Mouse (Mus musculus): ENCODE results near the gene Ppid. TPM values are rescaled to one million over a fixed set of nuclear protein-coding genes. Genes with fewer than 3 reads are reported as not detected.

Gene Ppid
- polyA plus RNA-seq, 1 experiment from 2014 or later = 85.6 TPM

DNA sequence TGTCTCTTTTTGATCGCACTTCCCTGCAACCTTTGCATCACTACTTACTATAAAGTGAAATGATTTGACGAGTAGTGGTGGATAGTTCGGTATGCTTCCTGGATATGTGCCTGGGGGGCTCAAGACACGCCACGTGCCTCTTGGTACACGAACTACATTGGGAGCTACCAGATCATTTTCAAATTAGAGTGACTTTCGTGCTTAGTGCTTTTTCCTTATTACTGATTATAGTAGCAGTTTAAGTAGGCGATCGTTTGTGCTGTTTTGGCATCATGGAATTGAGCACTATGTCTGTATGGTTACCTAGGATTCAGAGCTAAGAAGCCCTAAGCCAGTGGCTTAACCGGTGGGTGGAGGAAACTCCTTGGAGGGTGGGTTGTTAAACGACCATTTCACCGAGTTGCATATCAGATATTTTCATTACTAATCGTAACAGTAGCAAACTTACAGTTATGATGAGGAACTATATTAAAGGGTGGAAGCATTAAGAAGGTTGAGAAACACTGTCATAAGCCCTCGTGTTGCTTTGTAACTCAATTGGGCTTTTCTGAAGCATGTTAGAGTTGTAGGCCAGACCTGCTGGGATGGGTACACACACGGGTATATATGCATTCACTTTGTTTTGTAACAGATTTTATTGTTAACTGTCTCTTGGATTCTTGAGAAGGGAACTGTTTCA is 790 bp downstream of the Ppid start:
- peak overlapping the region; percentile 95 for H3K4me3 ChIP-seq (replicated peaks; ENCODE audit: low read depth, low read length)

DNA sequence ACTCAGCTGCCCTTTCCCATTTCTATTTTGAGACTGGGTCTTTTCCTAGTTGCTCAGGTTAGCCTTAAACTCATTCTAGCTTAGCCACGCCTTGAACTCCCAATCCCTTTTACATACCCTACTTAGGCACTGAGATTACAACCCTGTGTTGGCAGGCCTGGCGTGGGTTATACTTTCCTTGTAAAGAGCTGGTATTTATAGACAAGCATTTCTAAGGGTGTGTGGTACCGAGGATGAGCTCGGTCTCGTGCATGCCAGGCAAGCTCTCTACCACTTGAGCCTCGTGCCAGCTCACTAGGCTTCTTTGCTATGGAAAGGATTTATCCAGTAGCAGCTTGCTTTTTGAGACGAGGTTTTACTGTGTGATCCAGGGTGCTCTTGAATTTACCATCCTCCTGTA is 4.3 kb downstream of the Ppid start:
- no peak overlapping the region for H3K27ac ChIP-seq
- H3K36me3 ChIP-seq (ENCODE audit: insufficient read depth, low read length) = peaks cover 38% of the 10 kb centered on the region
- 92% methylated on average over 7 of the region's 7 CpGs for WGBS
- TF ChIP-seq CTCF (IDR thresholded peaks at IDR 0.05; ENCODE audit: low read depth) = no peak
- H3K9me3 ChIP-seq (replicated peaks; ENCODE audit: low read length) = no peaks in the 10 kb centered on the region
- 0 out of 2 replicates have a peak, but pooled peaks cover 4% of the 10 kb centered on the region for H3K4me1 ChIP-seq (replicated peaks; ENCODE audit: insufficient read depth, low read length)
- no peak overlapping the region for H3K4me2 ChIP-seq (ENCODE audit: low read length)
- no peak for ATAC-seq (replicated peaks; ENCODE audit: low FRiP score, low read depth)
- H3K9ac ChIP-seq (ENCODE audit: low read depth, low read length) = no peak overlapping the region
- DNase-seq (ENCODE audit: low spot score) = no peak
- H3K27me3 ChIP-seq (ENCODE audit: insufficient read depth, low read length) = no peaks in the 10 kb centered on the region
- H3K4me3 ChIP-seq (replicated peaks; ENCODE audit: low read depth, low read length) = no peak overlapping the region

More for the DNA sequence above, 790 bp downstream of the Ppid start:
- H3K27me3 ChIP-seq (ENCODE audit: insufficient read depth, low read length) = no peaks in the 10 kb centered on the region
- peak overlapping the region; percentile 60 for H3K4me2 ChIP-seq (ENCODE audit: low read length)
- DNase-seq (ENCODE audit: low spot score) (no peak), ATAC-seq (replicated peaks; ENCODE audit: low FRiP score, low read depth) (no peak)
- TF ChIP-seq CTCF (IDR thresholded peaks at IDR 0.05; ENCODE audit: low read depth) = no peak
- H3K9ac ChIP-seq (ENCODE audit: low read depth, low read length) = peak overlapping the region; percentile 91
- H3K4me1 ChIP-seq (replicated peaks; ENCODE audit: insufficient read depth, low read length) = 0 out of 2 replicates have a peak, but pooled peaks cover 4% of the 10 kb centered on the region
- no peaks in the 10 kb centered on the region for H3K9me3 ChIP-seq (replicated peaks; ENCODE audit: low read length)
- peak overlapping the region; percentile 86 for H3K27ac ChIP-seq
- peaks cover 17% of the 10 kb centered on the region for H3K36me3 ChIP-seq (ENCODE audit: insufficient read depth, low read length)
- 3% methylated on average over 15 of the region's 15 CpGs for WGBS

DNA sequence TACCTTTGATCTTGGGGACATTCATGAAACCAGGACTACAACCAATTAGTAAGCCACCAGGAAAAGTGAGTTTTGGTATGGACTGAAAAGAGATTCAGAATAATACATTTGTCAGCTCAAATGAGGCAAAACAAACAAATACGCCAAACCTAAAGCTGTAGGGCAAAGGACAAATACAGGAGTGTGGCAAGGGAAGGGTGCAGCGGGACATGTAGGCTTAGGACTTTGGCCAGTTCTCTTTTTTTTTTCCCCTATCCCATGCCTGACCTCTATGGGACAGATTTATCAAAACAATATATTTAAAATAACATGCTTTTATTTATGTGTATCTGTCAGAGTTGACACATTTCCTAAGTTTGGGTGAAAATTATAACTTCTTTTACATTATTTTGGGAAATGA is 18.7 kb downstream of the Ppid start:
- no peak for ATAC-seq (replicated peaks; ENCODE audit: low FRiP score, low read depth)
- DNase-seq (ENCODE audit: low spot score) = no peak
- Histone ChIP-seq H3K9ac (ENCODE audit: low read depth, low read length) (no peak overlapping the region), H3K4me3 (replicated peaks; ENCODE audit: low read depth, low read length) (no peak overlapping the region), H3K27ac (no peak overlapping the region), H3K4me2 (ENCODE audit: low read length) (no peak overlapping the region), H3K9me3 (replicated peaks; ENCODE audit: low read length) (no peaks in the 10 kb centered on the region), H3K36me3 (ENCODE audit: insufficient read depth, low read length) (peaks cover 27% of the 10 kb centered on the region), H3K27me3 (ENCODE audit: insufficient read depth, low read length) (no peaks in the 10 kb centered on the region), H3K4me1 (replicated peaks; ENCODE audit: insufficient read depth, low read length) (no peaks in the 10 kb centered on the region)
- WGBS = 85% methylated on average over 2 of the region's 2 CpGs
- no peak for TF ChIP-seq CTCF (IDR thresholded peaks at IDR 0.05; ENCODE audit: low read depth)

DNA sequence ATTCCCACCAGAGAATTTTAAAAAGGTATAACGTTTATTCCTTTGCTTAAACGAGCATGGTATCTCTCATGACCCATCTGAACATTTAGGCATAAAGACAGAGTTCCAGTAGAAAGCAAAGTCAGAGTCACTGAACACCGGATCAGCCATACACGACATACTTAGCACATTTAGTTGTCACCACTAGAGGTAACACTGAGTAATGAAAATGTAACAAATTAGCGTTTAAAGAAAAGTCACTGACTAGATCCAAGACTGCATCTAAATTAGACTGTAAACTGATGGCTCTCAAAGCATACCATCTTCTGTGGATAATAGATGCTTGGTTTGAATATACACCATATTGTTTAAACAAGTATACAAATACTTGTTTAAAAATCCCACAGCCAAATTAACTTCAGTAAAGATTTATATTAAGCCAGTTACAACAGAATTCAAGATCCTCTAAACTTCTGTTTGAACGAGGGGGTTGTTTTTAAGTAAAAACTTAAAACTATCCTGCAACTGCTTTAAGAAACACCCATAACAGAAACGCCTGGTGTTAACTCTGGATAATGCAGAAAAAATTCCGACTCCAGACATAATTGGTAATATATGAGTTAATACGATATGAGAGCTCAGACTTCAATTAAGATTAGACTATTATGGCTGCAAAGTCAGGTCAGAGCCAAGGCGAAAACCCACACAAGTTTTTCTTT is 36.5 kb downstream of the Ppid start:
- Histone ChIP-seq H3K27ac (no peak overlapping the region), H3K4me1 (replicated peaks; ENCODE audit: insufficient read depth, low read length) (0 out of 2 replicates have a peak, but pooled peaks cover 4% of the 10 kb centered on the region), H3K4me3 (replicated peaks; ENCODE audit: low read depth, low read length) (peak overlapping the region; percentile 73), H3K9me3 (replicated peaks; ENCODE audit: low read length) (no peaks in the 10 kb centered on the region), H3K4me2 (ENCODE audit: low read length) (peak overlapping the region; percentile 72), H3K27me3 (ENCODE audit: insufficient read depth, low read length) (no peaks in the 10 kb centered on the region), H3K9ac (ENCODE audit: low read depth, low read length) (peak overlapping the region; percentile 44), H3K36me3 (ENCODE audit: insufficient read depth, low read length) (peaks cover 10% of the 10 kb centered on the region; the same call in 1 of the 2 replicates)
- DNase-seq (ENCODE audit: low spot score) (peak; percentile 68), ATAC-seq (replicated peaks; ENCODE audit: low FRiP score, low read depth) (no peak)
- 16% methylated on average over 10 of the region's 10 CpGs for WGBS
- TF ChIP-seq CTCF (IDR thresholded peaks at IDR 0.05; ENCODE audit: low read depth) = peak; percentile 58

DNA sequence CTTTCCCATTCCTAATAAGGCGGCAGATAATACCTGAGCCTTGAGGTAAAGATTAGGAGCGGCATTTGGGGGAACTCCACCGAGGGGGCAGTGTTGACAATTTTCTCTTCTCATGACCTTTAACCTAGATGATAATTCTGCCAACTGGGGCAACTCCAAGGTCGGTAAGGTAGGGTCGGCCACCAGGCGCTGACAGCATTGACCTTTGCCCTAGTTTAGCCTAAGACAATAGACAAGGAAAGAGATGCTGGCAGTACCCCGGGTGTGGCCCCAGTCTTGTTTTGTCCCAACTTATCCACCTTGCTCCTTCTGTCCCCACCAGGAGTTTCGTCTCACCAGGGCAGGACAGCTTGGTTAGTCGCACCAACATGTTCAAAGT is 37.0 kb downstream of the Ppid start:
- Histone ChIP-seq H3K27ac (peak overlapping the region; percentile 73), H3K27me3 (ENCODE audit: insufficient read depth, low read length) (no peaks in the 10 kb centered on the region), H3K4me3 (replicated peaks; ENCODE audit: low read depth, low read length) (peak overlapping the region; percentile 73), H3K9me3 (replicated peaks; ENCODE audit: low read length) (no peaks in the 10 kb centered on the region), H3K4me1 (replicated peaks; ENCODE audit: insufficient read depth, low read length) (0 out of 2 replicates have a peak, but pooled peaks cover 4% of the 10 kb centered on the region), H3K36me3 (ENCODE audit: insufficient read depth, low read length) (peaks cover 9% of the 10 kb centered on the region; the same call in 1 of the 2 replicates), H3K4me2 (ENCODE audit: low read length) (peak overlapping the region; percentile 72), H3K9ac (ENCODE audit: low read depth, low read length) (peak overlapping the region; percentile 44)
- no peak for DNase-seq (ENCODE audit: low spot score)
- WGBS = 0% methylated on average over 9 of the region's 9 CpGs
- ATAC-seq (replicated peaks; ENCODE audit: low FRiP score, low read depth) = no peak; the same call in 1 of the 2 replicates
- TF ChIP-seq CTCF (IDR thresholded peaks at IDR 0.05; ENCODE audit: low read depth) = 0 out of 2 replicates have a peak, but pooled peaks have one; percentile 32

DNA sequence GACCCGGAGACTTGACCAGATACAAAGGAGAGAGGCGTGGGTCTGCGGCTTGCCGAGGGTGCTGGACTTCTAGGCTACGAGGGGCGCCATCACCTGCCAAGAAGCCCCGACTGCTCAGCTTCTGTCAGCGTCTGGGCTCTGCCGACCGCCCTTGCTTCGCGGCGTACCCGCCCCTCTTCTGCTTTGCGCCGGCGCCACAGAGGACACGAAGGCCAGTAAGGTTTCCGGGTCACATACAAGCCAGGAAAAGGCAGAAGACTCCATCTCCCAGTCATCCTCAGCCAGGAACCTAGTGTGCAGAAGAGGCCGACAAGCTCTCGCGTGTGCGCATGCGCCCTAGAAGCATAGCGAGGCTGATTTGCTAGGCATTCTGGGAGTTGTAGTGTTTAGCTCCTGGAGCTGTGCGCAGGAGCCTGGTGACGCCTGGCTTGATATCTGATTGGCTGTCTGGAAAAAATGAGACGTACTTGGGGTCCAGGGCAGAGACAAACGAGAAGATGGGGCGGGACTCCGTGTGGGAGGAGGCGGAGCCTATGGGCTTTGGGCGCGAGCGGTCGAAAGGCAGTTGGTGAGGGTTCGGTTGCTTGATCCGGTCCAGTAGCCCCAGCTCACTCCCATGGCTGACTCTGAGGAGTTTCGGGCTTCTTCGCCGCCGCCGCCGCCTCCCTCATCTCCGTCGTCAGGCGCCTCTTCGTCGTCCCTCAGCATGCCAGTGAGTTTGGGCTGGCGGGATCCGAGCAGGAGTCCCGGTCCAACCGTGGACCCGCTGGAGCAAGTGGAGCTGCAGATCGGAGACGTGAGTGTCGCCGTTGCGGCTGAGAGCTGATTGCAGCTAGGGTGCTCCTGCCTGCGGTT is 37.6 kb downstream of the Ppid start, which contains the start of gene 4930579G24Rik:
4930579G24Rik (plus strand) TSS at position 519 of the 855 bp plus-strand sequence.
- H3K4me2 ChIP-seq (ENCODE audit: low read length) = peak within 1 kb of the TSS; percentile 72
- peak within 1 kb of the TSS; percentile 74 for H3K9ac ChIP-seq (ENCODE audit: low read depth, low read length)
- H3K4me3 ChIP-seq (replicated peaks; ENCODE audit: low read depth, low read length) = peak within 1 kb of the TSS; percentile 73
- H3K9me3 ChIP-seq (replicated peaks; ENCODE audit: low read length) = no peaks in the 10 kb centered on the region
- H3K36me3 ChIP-seq (ENCODE audit: insufficient read depth, low read length) = peaks cover 14% of the 10 kb centered on the region; the same call in 1 of the 2 replicates
- WGBS = under 1% methylated on average over 60 of the region's 60 CpGs
- no peak for TF ChIP-seq CTCF (IDR thresholded peaks at IDR 0.05; ENCODE audit: low read depth)
- peak; percentile 100 for DNase-seq (ENCODE audit: low spot score)
- H3K27ac ChIP-seq = peak within 1 kb of the TSS; percentile 77
- H3K4me1 ChIP-seq (replicated peaks; ENCODE audit: insufficient read depth, low read length) = 0 out of 2 replicates have a peak, but pooled peaks cover 4% of the 10 kb centered on the region
- no peaks in the 10 kb centered on the region for H3K27me3 ChIP-seq (ENCODE audit: insufficient read depth, low read length)
- ATAC-seq (replicated peaks; ENCODE audit: low FRiP score, low read depth) = peak; percentile 99
